Mouse (Mus musculus): ENCODE results near the gene Sh2b3. TPM values are rescaled to one million over a fixed set of nuclear protein-coding genes. Genes with fewer than 3 reads are reported as not detected.

Gene Sh2b3
- total and polyA plus RNA-seq, 3 experiments = 16.3 to 122 (median 20.4) TPM

GRCm38 (mm10) chr5:121815067-121815466 lies 22.4 kb downstream of the Sh2b3 start:
- Histone ChIP-seq H3K9me3 (replicated peaks) (no peaks in the 10 kb centered on the region), H3K4me3 (ENCODE audit: low read depth, low read length) (no peak overlapping the region), H3K27me3 (ENCODE audit: insufficient read depth, low read length) (no peaks in the 10 kb centered on the region), H3K36me3 (replicated peaks) (peaks cover 98% of the 10 kb centered on the region), H3K4me1 (ENCODE audit: insufficient read depth, low read depth, low read length) (peaks cover 8% of the 10 kb centered on the region)
- TF ChIP-seq POLR2AphosphoS5 (IDR thresholded peaks at IDR 0.05; ENCODE audit: insufficient replicate concordance, low read depth, low read length) (no peak), CTCF (IDR thresholded peaks at IDR 0.05; ENCODE audit: low read depth, low read length) (0 out of 2 replicates have a peak, but pooled peaks have one; percentile 13), GATA2 (IDR thresholded peaks at IDR 0.05; ENCODE audit: borderline replicate concordance, low read depth, low read length) (no peak), TAL1 (conservative IDR thresholded peaks at IDR 0.05; ENCODE audit: low read depth, low read length) (no peak), GATA1 (IDR thresholded peaks at IDR 0.05; ENCODE audit: borderline replicate concordance, low read length) (no peak)
- peak; percentile 45 for DNase-seq (ENCODE audit: low spot score)
- no peak for ATAC-seq (ENCODE audit: extremely low read depth, insufficient number of reproducible peaks, low FRiP score, poor library complexity, severe bottlenecking)

- DNase-seq (ENCODE audit: low spot score) (no peak), ATAC-seq (ENCODE audit: extremely low read depth, insufficient number of reproducible peaks, low FRiP score, poor library complexity, severe bottlenecking) (no peak)
- no peaks in the 10 kb centered on the region for H3K27me3 ChIP-seq (ENCODE audit: insufficient read depth, low read length)
- no peak overlapping the region for H3K4me3 ChIP-seq (ENCODE audit: low read depth, low read length)
- peaks cover 96% of the 10 kb centered on the region for H3K36me3 ChIP-seq (replicated peaks)
- H3K4me1 ChIP-seq (ENCODE audit: insufficient read depth, low read depth, low read length) = peaks cover 8% of the 10 kb centered on the region; the same call in 1 of the 2 replicates
- no peaks in the 10 kb centered on the region for H3K9me3 ChIP-seq (replicated peaks)
- TF ChIP-seq TAL1 (conservative IDR thresholded peaks at IDR 0.05; ENCODE audit: low read depth, low read length) (no peak), CTCF (IDR thresholded peaks at IDR 0.05; ENCODE audit: low read depth, low read length) (no peak), GATA1 (IDR thresholded peaks at IDR 0.05; ENCODE audit: borderline replicate concordance, low read length) (no peak), POLR2AphosphoS5 (IDR thresholded peaks at IDR 0.05; ENCODE audit: insufficient replicate concordance, low read depth, low read length) (no peak), GATA2 (IDR thresholded peaks at IDR 0.05; ENCODE audit: borderline replicate concordance, low read depth, low read length) (no peak)
Measured at GRCm38 (mm10) chr5:121813744-121814143, 23.7 kb downstream of the Sh2b3 start.

DNA sequence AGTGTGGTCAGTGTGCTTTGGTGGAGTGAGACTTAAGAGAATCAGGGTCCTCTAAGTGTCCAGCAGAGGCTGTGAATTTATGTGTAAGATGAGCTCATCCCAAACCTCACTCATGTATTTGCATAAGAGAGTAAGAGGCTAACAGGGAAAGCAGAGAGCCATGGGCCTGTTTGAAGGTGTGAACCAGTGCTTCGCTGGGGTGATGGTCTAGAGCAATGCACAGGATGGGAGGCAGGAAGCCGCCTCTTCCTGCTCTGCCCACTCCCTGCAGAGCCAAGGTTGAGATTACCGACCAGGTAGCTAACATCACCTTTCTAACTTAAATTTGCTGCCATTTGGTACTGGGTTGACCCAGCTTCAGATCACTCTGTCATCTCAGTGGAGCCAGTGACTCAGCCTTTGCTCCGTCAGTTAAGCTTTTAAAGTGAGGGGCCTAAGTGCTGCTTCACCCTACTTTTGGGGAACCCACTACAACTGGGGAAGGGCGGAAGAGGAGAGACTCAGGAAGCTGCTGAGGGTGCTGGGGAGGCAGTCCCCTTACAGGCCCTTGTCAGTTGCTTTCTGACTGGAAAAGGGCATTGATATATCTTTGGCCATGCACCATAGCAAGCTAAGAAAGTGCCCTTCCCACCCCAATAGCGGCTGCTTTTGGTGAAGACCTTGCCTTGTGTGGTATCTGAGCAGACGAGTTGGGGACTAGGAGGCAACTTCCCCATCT lies 24.8 kb downstream of the Sh2b3 start:
- peaks cover 94% of the 10 kb centered on the region for H3K36me3 ChIP-seq (replicated peaks)
- DNase-seq (ENCODE audit: low spot score) (no peak), ATAC-seq (ENCODE audit: extremely low read depth, insufficient number of reproducible peaks, low FRiP score, poor library complexity, severe bottlenecking) (no peak)
- no peak overlapping the region for H3K4me3 ChIP-seq (ENCODE audit: low read depth, low read length)
- TF ChIP-seq POLR2AphosphoS5 (IDR thresholded peaks at IDR 0.05; ENCODE audit: insufficient replicate concordance, low read depth, low read length) = no peak
- no peak for TF ChIP-seq CTCF (IDR thresholded peaks at IDR 0.05; ENCODE audit: low read depth, low read length)
- no peak for TF ChIP-seq GATA1 (IDR thresholded peaks at IDR 0.05; ENCODE audit: borderline replicate concordance, low read length)
- TF ChIP-seq TAL1 (conservative IDR thresholded peaks at IDR 0.05; ENCODE audit: low read depth, low read length) = no peak
- TF ChIP-seq GATA2 (IDR thresholded peaks at IDR 0.05; ENCODE audit: borderline replicate concordance, low read depth, low read length) = no peak
- peaks cover 8% of the 10 kb centered on the region; the same call in 1 of the 2 replicates for H3K4me1 ChIP-seq (ENCODE audit: insufficient read depth, low read depth, low read length)
- H3K9me3 ChIP-seq (replicated peaks) = no peaks in the 10 kb centered on the region
- no peaks in the 10 kb centered on the region for H3K27me3 ChIP-seq (ENCODE audit: insufficient read depth, low read length)

- peaks cover 92% of the 10 kb centered on the region for H3K36me3 ChIP-seq (replicated peaks)
- ATAC-seq (ENCODE audit: extremely low read depth, insufficient number of reproducible peaks, low FRiP score, poor library complexity, severe bottlenecking) = no peak
- no peak overlapping the region for H3K4me3 ChIP-seq (ENCODE audit: low read depth, low read length)
- no peaks in the 10 kb centered on the region for H3K9me3 ChIP-seq (replicated peaks)
- no peak for DNase-seq (ENCODE audit: low spot score)
- peaks cover 8% of the 10 kb centered on the region; the same call in 1 of the 2 replicates for H3K4me1 ChIP-seq (ENCODE audit: insufficient read depth, low read depth, low read length)
- TF ChIP-seq GATA2 (IDR thresholded peaks at IDR 0.05; ENCODE audit: borderline replicate concordance, low read depth, low read length) (no peak), POLR2AphosphoS5 (IDR thresholded peaks at IDR 0.05; ENCODE audit: insufficient replicate concordance, low read depth, low read length) (no peak), GATA1 (IDR thresholded peaks at IDR 0.05; ENCODE audit: borderline replicate concordance, low read length) (no peak), TAL1 (conservative IDR thresholded peaks at IDR 0.05; ENCODE audit: low read depth, low read length) (no peak), CTCF (IDR thresholded peaks at IDR 0.05; ENCODE audit: low read depth, low read length) (no peak)
- H3K27me3 ChIP-seq (ENCODE audit: insufficient read depth, low read length) = no peaks in the 10 kb centered on the region
Measured at GRCm38 (mm10) chr5:121811485-121811931, 25.9 kb downstream of the Sh2b3 start.

DNA sequence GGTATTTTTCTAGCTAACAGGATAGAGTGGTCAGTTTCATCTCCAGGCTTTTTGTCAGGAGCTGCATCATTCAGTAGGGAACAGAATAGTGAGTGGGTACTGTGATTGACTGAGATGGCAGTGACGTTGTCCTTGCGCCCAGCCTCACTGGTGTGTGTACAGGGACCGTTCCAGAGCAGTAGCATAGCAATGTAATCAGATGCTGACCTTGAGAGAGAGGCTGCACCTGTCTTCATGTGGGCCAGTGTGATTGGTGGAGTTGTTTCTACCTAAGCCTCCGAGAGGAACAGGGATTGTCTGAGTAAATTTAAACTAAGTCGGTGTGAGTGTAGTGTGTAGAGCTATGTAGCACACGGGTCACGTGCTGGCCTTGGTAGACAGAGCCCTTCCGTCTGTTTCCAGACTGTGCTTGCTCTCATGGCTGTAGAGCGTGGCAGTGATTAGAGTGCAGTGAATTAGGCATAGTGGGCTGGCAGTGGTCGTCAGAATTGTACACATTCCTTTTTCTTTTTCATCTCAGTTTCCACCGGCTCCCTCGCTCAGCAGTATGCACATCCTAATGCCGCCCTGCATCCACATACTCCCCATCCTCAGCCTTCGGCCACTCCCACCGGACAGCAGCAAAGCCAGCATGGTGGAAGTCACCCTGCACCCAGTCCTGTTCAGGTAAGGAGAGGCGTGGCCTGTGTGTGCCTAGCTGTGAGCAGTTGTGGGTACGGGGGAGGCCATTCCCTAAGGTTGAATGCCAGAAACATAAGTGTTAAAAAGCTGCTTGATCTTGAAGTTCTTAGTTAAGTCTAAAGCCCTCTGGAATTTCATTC lies 26.9 kb downstream of the Sh2b3 start:
- TF ChIP-seq GATA1 (IDR thresholded peaks at IDR 0.05; ENCODE audit: borderline replicate concordance, low read length) = no peak
- TF ChIP-seq POLR2AphosphoS5 (IDR thresholded peaks at IDR 0.05; ENCODE audit: insufficient replicate concordance, low read depth, low read length) = no peak
- TF ChIP-seq TAL1 (conservative IDR thresholded peaks at IDR 0.05; ENCODE audit: low read depth, low read length) = no peak
- no peak for TF ChIP-seq CTCF (IDR thresholded peaks at IDR 0.05; ENCODE audit: low read depth, low read length)
- no peak for TF ChIP-seq GATA2 (IDR thresholded peaks at IDR 0.05; ENCODE audit: borderline replicate concordance, low read depth, low read length)
- H3K4me3 ChIP-seq (ENCODE audit: low read depth, low read length) = no peak overlapping the region
- DNase-seq (ENCODE audit: low spot score) (no peak), ATAC-seq (ENCODE audit: extremely low read depth, insufficient number of reproducible peaks, low FRiP score, poor library complexity, severe bottlenecking) (no peak)
- no peaks in the 10 kb centered on the region for H3K9me3 ChIP-seq (replicated peaks)
- H3K4me1 ChIP-seq (ENCODE audit: insufficient read depth, low read depth, low read length) = peaks cover 6% of the 10 kb centered on the region; the same call in 1 of the 2 replicates
- H3K27me3 ChIP-seq (ENCODE audit: insufficient read depth, low read length) = no peaks in the 10 kb centered on the region
- H3K36me3 ChIP-seq (replicated peaks) = peaks cover 90% of the 10 kb centered on the region
